Comparison of ENCODE assay signal across 13 mouse cellular contexts in the genomic region with DNA sequence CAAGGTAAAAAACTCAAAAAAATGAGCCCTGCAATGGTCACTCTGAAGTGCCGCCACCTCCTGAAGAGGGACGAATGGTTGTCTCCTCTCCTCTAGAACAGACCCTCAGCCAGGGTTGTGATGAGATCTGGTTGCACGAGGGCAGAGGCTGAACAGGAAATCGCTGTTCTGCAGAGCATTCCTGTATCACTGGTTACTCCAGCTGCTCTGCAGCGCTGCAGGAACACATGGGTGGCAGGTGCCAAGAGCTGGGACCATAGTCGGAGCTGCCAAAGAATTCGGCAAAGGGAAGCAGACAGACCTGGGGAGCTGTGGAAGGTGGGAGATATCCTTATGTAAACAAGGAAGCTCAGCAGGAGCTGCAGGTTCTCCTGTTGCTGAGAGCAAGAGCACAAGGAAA. TPM values are rescaled to one million over a fixed set of nuclear protein-coding genes. Genes with fewer than 3 reads are reported as not detected.
A peak's percentile ranks its signal among the peaks of the same experiment; 100 is the strongest.
DNase-seq lines count a peak whose midpoint lies in the region; ATAC-seq and TF ChIP-seq lines count a peak whose summit lies in the region.
"Had no signal": no experiment of that assay in that cellular context is flagged by ENCODE, and none has a peak within 500 bp of the region (broad histone marks: within the 10 kb centered on the region; RNA-seq: fewer than 3 reads in every experiment).

No protein-coding gene starts in this region.

- H3K4me2 ChIP-seq in heart, embryonic 16.5 days (ENCODE audit: low read depth, low read length) = no peak overlapping the region
- no peak overlapping the region for H3K4me2 ChIP-seq in lung, embryonic 14.5 days
- no peak overlapping the region for H3K4me2 ChIP-seq in intestine, embryonic 16.5 days (ENCODE audit: low read depth, low read length)
- H3K4me2 ChIP-seq in stomach, postnatal 0 days (replicated peaks; ENCODE audit: low read depth) = no peak overlapping the region
- H3K4me2 ChIP-seq: heart, embryonic 12.5 days; limb, embryonic 15.5 days had no signal

- H3K4me3 ChIP-seq in heart, embryonic 16.5 days (ENCODE audit: low read length) = no peak overlapping the region
- H3K4me3 ChIP-seq in lung, embryonic 14.5 days (ENCODE audit: low read depth, low read length) = no peak overlapping the region
- H3K4me3 ChIP-seq in intestine, embryonic 16.5 days (ENCODE audit: low read length) = no peak overlapping the region
- H3K4me3 ChIP-seq in stomach, postnatal 0 days (ENCODE audit: low read depth, low read length) = no peak overlapping the region
- H3K4me3 ChIP-seq: heart, embryonic 12.5 days; limb, embryonic 15.5 days had no signal

- H3K9ac ChIP-seq in heart, embryonic 16.5 days (ENCODE audit: low read length) = 0 out of 2 replicates have a peak overlapping the region, but pooled peaks have one; percentile 16
- H3K9ac ChIP-seq in lung, embryonic 14.5 days = no peak overlapping the region
- no peak overlapping the region for H3K9ac ChIP-seq in intestine, embryonic 16.5 days (ENCODE audit: low read depth, low read length)
- no peak overlapping the region for H3K9ac ChIP-seq in stomach, postnatal 0 days (ENCODE audit: low read length)
- H3K9ac ChIP-seq: heart, embryonic 12.5 days; limb, embryonic 15.5 days had no signal

- H3K27ac ChIP-seq in heart, embryonic 16.5 days (ENCODE audit: low read length) = no peak overlapping the region; the same call in 1 of the 2 replicates
- no peak overlapping the region for H3K27ac ChIP-seq in lung, embryonic 14.5 days (ENCODE audit: low read depth)
- no peak overlapping the region for H3K27ac ChIP-seq in intestine, embryonic 16.5 days (ENCODE audit: low read length)
- H3K27ac ChIP-seq in stomach, postnatal 0 days (replicated peaks) = no peak overlapping the region
- H3K27ac ChIP-seq: limb, embryonic 15.5 days had no signal

- no peak for TF ChIP-seq CTCF in lung, embryonic 14.5 days (IDR thresholded peaks at IDR 0.05; ENCODE audit: low read depth)
- TF ChIP-seq CTCF in stomach, postnatal 0 days (IDR thresholded peaks at IDR 0.05; ENCODE audit: low read depth) = no peak

- peak; percentile 39 for ATAC-seq in heart, embryonic 16.5 days (replicated peaks; ENCODE audit: extremely low read depth, insufficient read depth, low FRiP score)
- no peak for ATAC-seq in lung, embryonic 14.5 days (ENCODE audit: insufficient read depth)
- 0 out of 2 replicates have a peak, but pooled peaks have one; percentile 25 for ATAC-seq in intestine, embryonic 16.5 days
- peak; percentile 45; the same call in 1 of the 2 replicates for ATAC-seq in stomach, postnatal 0 days (ENCODE audit: low FRiP score, low TSS enrichment)

- H3K27me3 ChIP-seq in heart, embryonic 16.5 days (ENCODE audit: control insufficient read depth, insufficient read depth, low read length) = no peaks in the 10 kb centered on the region
- no peaks in the 10 kb centered on the region for H3K27me3 ChIP-seq in lung, embryonic 14.5 days (ENCODE audit: insufficient read depth, low read length)
- no peaks in the 10 kb centered on the region for H3K27me3 ChIP-seq in intestine, embryonic 16.5 days (replicated peaks; ENCODE audit: control insufficient read depth, insufficient read depth, low read length)
- no peaks in the 10 kb centered on the region for H3K27me3 ChIP-seq in stomach, postnatal 0 days (ENCODE audit: control insufficient read depth, insufficient read depth, low read length)
- H3K27me3 ChIP-seq: heart, embryonic 12.5 days; limb, embryonic 15.5 days had no signal

- H3K4me1 ChIP-seq in heart, embryonic 16.5 days (ENCODE audit: control insufficient read depth, insufficient read depth, low read length) = peaks cover 14% of the 10 kb centered on the region
- H3K4me1 ChIP-seq in lung, embryonic 14.5 days (ENCODE audit: insufficient read depth) = no peaks in the 10 kb centered on the region
- H3K4me1 ChIP-seq in intestine, embryonic 16.5 days (ENCODE audit: control insufficient read depth, insufficient read depth, low read length) = no peaks in the 10 kb centered on the region
- no peaks in the 10 kb centered on the region for H3K4me1 ChIP-seq in stomach, postnatal 0 days (replicated peaks; ENCODE audit: control insufficient read depth, insufficient read depth)

- no peak for DNase-seq in heart, adult 18-20 months
- DNase-seq in lung, embryonic 14.5 days = peak; percentile 42
- DNase-seq in lung, adult 18-20 months = no peak
- no peak for DNase-seq in stomach, postnatal 0 days (ENCODE audit: low spot score)
- DNase-seq in adrenal gland, postnatal 25 days = no peak
- DNase-seq in lung, postnatal 4 days = no peak
- DNase-seq: cerebellum, postnatal 25 days; layer of hippocampus, adult 9-11 months; lung, postnatal 10 days had no signal

- H3K9me3 ChIP-seq in heart, embryonic 16.5 days (replicated peaks; ENCODE audit: control insufficient read depth, low read length) = no peaks in the 10 kb centered on the region; the same call in 1 of the 2 replicates
- H3K9me3 ChIP-seq in lung, embryonic 14.5 days (ENCODE audit: low read depth, low read length) = no peaks in the 10 kb centered on the region
- H3K9me3 ChIP-seq in intestine, embryonic 16.5 days (ENCODE audit: control insufficient read depth, low read length) = no peaks in the 10 kb centered on the region
- no peaks in the 10 kb centered on the region for H3K9me3 ChIP-seq in stomach, postnatal 0 days (ENCODE audit: control insufficient read depth, low read length)
- H3K9me3 ChIP-seq: heart, embryonic 12.5 days; limb, embryonic 15.5 days had no signal

- H3K36me3 ChIP-seq in heart, embryonic 16.5 days (ENCODE audit: control insufficient read depth, insufficient read depth) = 0 out of 2 replicates have a peak, but pooled peaks cover 2% of the 10 kb centered on the region
- no peaks in the 10 kb centered on the region for H3K36me3 ChIP-seq in lung, embryonic 14.5 days (ENCODE audit: insufficient read depth)
- no peaks in the 10 kb centered on the region for H3K36me3 ChIP-seq in intestine, embryonic 16.5 days (ENCODE audit: control insufficient read depth, insufficient read depth, low read length)
- no peaks in the 10 kb centered on the region; the same call in 1 of the 2 replicates for H3K36me3 ChIP-seq in stomach, postnatal 0 days (ENCODE audit: control insufficient read depth, insufficient read depth, low read length)

- 7% methylated on average over 7 of the region's 7 CpGs for WGBS in heart, embryonic 16.5 days
- WGBS in lung, embryonic 14.5 days = 6% methylated on average over 7 of the region's 7 CpGs
- WGBS in intestine, embryonic 16.5 days = 12% methylated on average over 7 of the region's 7 CpGs
- WGBS in stomach, postnatal 0 days = 19% methylated on average over 7 of the region's 7 CpGs

- TF ChIP-seq EP300 in stomach, postnatal 0 days (optimal IDR thresholded peaks at IDR 0.05) = no peak

RNA-seq across cellular contexts. Expression of a gene that starts 51.4 kb away (rescaled TPM):
- 27.3 and 32.2 TPM in 2 replicates for polyA plus RNA-seq in heart, embryonic 16.5 days (2015; fragmentation: Nextera tagmentation; extraction: Ambion mirVana)
- 100 to 1,000 TPM in 1 of 2 experiments, 10 to 100 TPM in 1; 83.6 to 151 TPM for total RNA-seq in heart, adult 18-20 months (2021)
- polyA plus RNA-seq in lung, embryonic 14.5 days (2014; fragmentation: Nextera tagmentation; extraction: Ambion mirVana) = 31.5 and 38.4 TPM in 2 replicates
- 37.9 and 39.7 TPM in 2 replicates for polyA plus RNA-seq in intestine, embryonic 16.5 days (2015; fragmentation: Nextera tagmentation; extraction: Ambion mirVana)
- polyA plus RNA-seq in stomach, postnatal 0 days (2015; fragmentation: Nextera tagmentation; extraction: Ambion mirVana) = 30.8 and 33.0 TPM in 2 replicates
- 82.0 and 86.6 TPM in 2 replicates for total RNA-seq in adrenal gland, postnatal 25 days (2021)
